Mouse (Mus musculus): ENCODE data around the gene Hcn3.

GRCm38 (mm10) chr3:89188478-89188875 lies 28.5 kb upstream of the Hcn3 start:
- TF ChIP-seq POLR2A (IDR thresholded peaks at IDR 0.05; ENCODE audit: borderline replicate concordance, control insufficient read depth, low read depth, low read length) (no peak), CTCF (IDR thresholded peaks at IDR 0.05; ENCODE audit: control insufficient read depth, insufficient read depth, low read length) (no peak)

Data from bone marrow, adult 2 months (tissue).